In genomic region chr14:55161098-55161634, GRCm38 (mm10) we compare ENCODE assay signal across 9 mouse cellular contexts. TPM values are rescaled to one million over a fixed set of nuclear protein-coding genes. Genes with fewer than 3 reads are reported as not detected.
DNase-seq lines count a peak whose midpoint lies in the region; ATAC-seq and TF ChIP-seq lines count a peak whose summit lies in the region.
"Had no signal": no experiment of that assay in that cellular context is flagged by ENCODE, and none has a peak within 500 bp of the region (broad histone marks: within the 10 kb centered on the region; RNA-seq: fewer than 3 reads in every experiment).

No protein-coding gene starts in this region.

- no peak for TF ChIP-seq EP300 in liver, embryonic 14.5 days (IDR thresholded peaks at IDR 0.05; ENCODE audit: low read depth)
- TF ChIP-seq EP300 in stomach, postnatal 0 days (optimal IDR thresholded peaks at IDR 0.05) = no peak

- H3K4me3 ChIP-seq in forebrain, embryonic 11.5 days (ENCODE audit: low read depth, low read length) = no peak overlapping the region; the same call in 1 of the 2 replicates
- H3K4me3 ChIP-seq in heart, embryonic 16.5 days (ENCODE audit: low read length) = peak overlapping the region; percentile 21; the same call in 1 of the 2 replicates
- H3K4me3 ChIP-seq in liver, embryonic 14.5 days (ENCODE audit: insufficient read depth in 1 of 2, low read depth in 2 of 2, low read length in 2 of 2) = no peak overlapping the region
- H3K4me3 ChIP-seq in neural tube, embryonic 12.5 days = no peak overlapping the region
- no peak overlapping the region for H3K4me3 ChIP-seq in stomach, postnatal 0 days (ENCODE audit: low read depth, low read length)
- H3K4me3 ChIP-seq: erythroblast, embryonic 14.5 days had no signal

- peak; percentile 92 for TF ChIP-seq CTCF in liver, embryonic 14.5 days (IDR thresholded peaks at IDR 0.05; ENCODE audit: low read depth)
- peak; percentile 93 for TF ChIP-seq CTCF in stomach, postnatal 0 days (IDR thresholded peaks at IDR 0.05; ENCODE audit: low read depth)

- no peak overlapping the region for H3K27ac ChIP-seq in forebrain, embryonic 11.5 days (ENCODE audit: low read depth, low read length)
- no peak overlapping the region for H3K27ac ChIP-seq in heart, embryonic 16.5 days (ENCODE audit: low read length)
- no peak overlapping the region for H3K27ac ChIP-seq in liver, embryonic 14.5 days
- no peak overlapping the region for H3K27ac ChIP-seq in neural tube, embryonic 12.5 days
- H3K27ac ChIP-seq in stomach, postnatal 0 days (replicated peaks) = no peak overlapping the region

- no peaks in the 10 kb centered on the region for H3K36me3 ChIP-seq in forebrain, embryonic 11.5 days (ENCODE audit: control insufficient read depth, insufficient read depth, low read length)
- H3K36me3 ChIP-seq in heart, embryonic 16.5 days (ENCODE audit: control insufficient read depth, insufficient read depth) = no peaks in the 10 kb centered on the region
- no peaks in the 10 kb centered on the region for H3K36me3 ChIP-seq in liver, embryonic 14.5 days (replicated peaks; ENCODE audit: control insufficient read depth, insufficient read depth, low read depth)
- H3K36me3 ChIP-seq in neural tube, embryonic 12.5 days = no peaks in the 10 kb centered on the region
- no peaks in the 10 kb centered on the region for H3K36me3 ChIP-seq in stomach, postnatal 0 days (ENCODE audit: control insufficient read depth, insufficient read depth, low read length)

- H3K4me2 ChIP-seq in forebrain, embryonic 11.5 days (ENCODE audit: low read depth, low read length, severe bottlenecking) = peak overlapping the region; percentile 40; the same call in 1 of the 2 replicates
- peak overlapping the region; percentile 58 for H3K4me2 ChIP-seq in heart, embryonic 16.5 days (ENCODE audit: low read depth, low read length)
- peak overlapping the region; percentile 41; the same call in 1 of the 2 replicates for H3K4me2 ChIP-seq in liver, embryonic 14.5 days (ENCODE audit: low read depth)
- H3K4me2 ChIP-seq in neural tube, embryonic 12.5 days (replicated peaks) = peak overlapping the region; percentile 44
- H3K4me2 ChIP-seq in stomach, postnatal 0 days (replicated peaks; ENCODE audit: low read depth) = peak overlapping the region; percentile 31; the same call in 1 of the 2 replicates

- WGBS in forebrain, embryonic 11.5 days = 32% methylated on average over 14 of the region's 14 CpGs
- WGBS in heart, embryonic 16.5 days = 28% methylated on average over 14 of the region's 14 CpGs
- 28% methylated on average over 14 of the region's 14 CpGs for WGBS in liver, embryonic 14.5 days (ENCODE audit: insufficient replicate concordance)
- 34% methylated on average over 14 of the region's 14 CpGs for WGBS in neural tube, embryonic 12.5 days
- WGBS in stomach, postnatal 0 days = 27% methylated on average over 14 of the region's 14 CpGs

- no peaks in the 10 kb centered on the region for H3K4me1 ChIP-seq in forebrain, embryonic 11.5 days (replicated peaks; ENCODE audit: control insufficient read depth, insufficient read depth, low read length)
- peaks cover 5% of the 10 kb centered on the region for H3K4me1 ChIP-seq in heart, embryonic 16.5 days (ENCODE audit: control insufficient read depth, insufficient read depth, low read length)
- no peaks in the 10 kb centered on the region; a peak in 1 of 4 replicates for H3K4me1 ChIP-seq in liver, embryonic 14.5 days (replicated peaks; ENCODE audit: control insufficient read depth in 2 of 2, insufficient read depth in 2 of 2, low read length in 1 of 2)
- no peaks in the 10 kb centered on the region for H3K4me1 ChIP-seq in neural tube, embryonic 12.5 days
- H3K4me1 ChIP-seq in stomach, postnatal 0 days (replicated peaks; ENCODE audit: control insufficient read depth, insufficient read depth) = no peaks in the 10 kb centered on the region

- H3K9me3 ChIP-seq in forebrain, embryonic 11.5 days (ENCODE audit: control insufficient read depth, low read length) = no peaks in the 10 kb centered on the region
- no peaks in the 10 kb centered on the region for H3K9me3 ChIP-seq in heart, embryonic 16.5 days (replicated peaks; ENCODE audit: control insufficient read depth, low read length)
- H3K9me3 ChIP-seq in liver, embryonic 14.5 days (ENCODE audit: control insufficient read depth, low read length) = no peaks in the 10 kb centered on the region
- no peaks in the 10 kb centered on the region for H3K9me3 ChIP-seq in neural tube, embryonic 12.5 days
- H3K9me3 ChIP-seq in stomach, postnatal 0 days (ENCODE audit: control insufficient read depth, low read length) = no peaks in the 10 kb centered on the region

- H3K9ac ChIP-seq in forebrain, embryonic 11.5 days (ENCODE audit: low read length) = no peak overlapping the region
- H3K9ac ChIP-seq in heart, embryonic 16.5 days (ENCODE audit: low read length) = no peak overlapping the region
- H3K9ac ChIP-seq in liver, embryonic 14.5 days (replicated peaks) = no peak overlapping the region
- H3K9ac ChIP-seq in neural tube, embryonic 12.5 days = no peak overlapping the region
- H3K9ac ChIP-seq in stomach, postnatal 0 days (ENCODE audit: low read length) = no peak overlapping the region

- H3K27me3 ChIP-seq in forebrain, embryonic 11.5 days (ENCODE audit: control insufficient read depth, insufficient read depth, low read length) = no peaks in the 10 kb centered on the region
- no peaks in the 10 kb centered on the region for H3K27me3 ChIP-seq in heart, embryonic 16.5 days (ENCODE audit: control insufficient read depth, insufficient read depth, low read length)
- no peaks in the 10 kb centered on the region for H3K27me3 ChIP-seq in liver, embryonic 14.5 days (ENCODE audit: control insufficient read depth, insufficient read depth, low read length)
- no peaks in the 10 kb centered on the region for H3K27me3 ChIP-seq in neural tube, embryonic 12.5 days (replicated peaks)
- H3K27me3 ChIP-seq in stomach, postnatal 0 days (ENCODE audit: control insufficient read depth, insufficient read depth, low read length) = no peaks in the 10 kb centered on the region

- peak; percentile 63 for DNase-seq in c-Kit-positive CD71-negative TER-119-negative erythroid progenitor cells, embryonic 14.5 days (ENCODE audit: low read depth)
- peak; percentile 87 for DNase-seq in forebrain, embryonic 11.5 days (ENCODE audit: low spot score)
- DNase-seq in kidney, postnatal 25 days = peak; percentile 79 to 84
- peak; percentile 36 to 45 (median 38) for DNase-seq in liver, embryonic 14.5 days (ENCODE audit: low read depth in 3 of 3, low spot score in 3 of 3)
- DNase-seq in stomach, postnatal 0 days (ENCODE audit: low spot score) = peak; percentile 88

- peak; percentile 94 for ATAC-seq in CD4-positive, CD25-positive, alpha-beta regulatory T cell, adult 4 months
- peak; percentile 56 for ATAC-seq in forebrain, embryonic 11.5 days (replicated peaks; ENCODE audit: low FRiP score)
- ATAC-seq in heart, embryonic 16.5 days (replicated peaks; ENCODE audit: extremely low read depth, insufficient read depth, low FRiP score) = peak; percentile 87
- no peak for ATAC-seq in liver, embryonic 14.5 days (ENCODE audit: insufficient read depth)
- ATAC-seq in neural tube, embryonic 12.5 days (ENCODE audit: low FRiP score, low read depth) = peak; percentile 76
- ATAC-seq in stomach, postnatal 0 days (ENCODE audit: low FRiP score, low TSS enrichment) = peak; percentile 76

RNA-seq across cellular contexts. Expression of gene Jph4, which starts 44.4 kb away (rescaled TPM):
- not detected for polyA plus RNA-seq in CD4-positive, CD25-positive, alpha-beta regulatory T cell, adult 4 months (2017; shearing (Covaris generic))
- 2.9 and 3.7 TPM in 2 replicates for polyA plus RNA-seq in forebrain, embryonic 11.5 days (2014; fragmentation: Nextera tagmentation; extraction: Ambion mirVana)
- polyA plus RNA-seq in heart, embryonic 16.5 days (2015; fragmentation: Nextera tagmentation; extraction: Ambion mirVana) = 0.09 and 0.25 TPM in 2 replicates
- polyA plus RNA-seq in liver, embryonic 14.5 days (2012; rRNA removed) = 0.04 and 0.15 TPM in 2 replicates
- 0.04 TPM in 1 of 2 replicates, not detected in the other for polyA plus RNA-seq in liver, embryonic 14.5 days (2014; fragmentation: Nextera tagmentation; extraction: Ambion mirVana)
- 12.3 and 13.8 TPM in 2 replicates for polyA plus RNA-seq in neural tube, embryonic 12.5 days (2016; fragmentation: Nextera tagmentation; extraction: Ambion mirVana)
- polyA plus RNA-seq in stomach, postnatal 0 days (2015; fragmentation: Nextera tagmentation; extraction: Ambion mirVana) = 0.82 and 1.0 TPM in 2 replicates
- polyA plus RNA-seq: erythroblast, embryonic 14.5 days had no signal

RNA-seq across cellular contexts. Expression of gene Ap1g2, which starts 54.8 kb away (rescaled TPM):
- polyA plus RNA-seq in CD4-positive, CD25-positive, alpha-beta regulatory T cell, adult 4 months (2017; shearing (Covaris generic)) = 100 to 1,000 TPM; 110 to 194 TPM
- 13.9 and 14.8 TPM in 2 replicates for polyA plus RNA-seq in forebrain, embryonic 11.5 days (2014; fragmentation: Nextera tagmentation; extraction: Ambion mirVana)
- 10.4 and 14.2 TPM in 2 replicates for polyA plus RNA-seq in heart, embryonic 16.5 days (2015; fragmentation: Nextera tagmentation; extraction: Ambion mirVana)
- 12.7 and 13.4 TPM in 2 replicates for polyA plus RNA-seq in liver, embryonic 14.5 days (2012; rRNA removed)
- polyA plus RNA-seq in liver, embryonic 14.5 days (2014; fragmentation: Nextera tagmentation; extraction: Ambion mirVana) = 18.6 and 21.2 TPM in 2 replicates
- polyA plus RNA-seq in neural tube, embryonic 12.5 days (2016; fragmentation: Nextera tagmentation; extraction: Ambion mirVana) = 7.6 and 12.0 TPM in 2 replicates
- 26.4 and 31.0 TPM in 2 replicates for polyA plus RNA-seq in stomach, postnatal 0 days (2015; fragmentation: Nextera tagmentation; extraction: Ambion mirVana)

Comparison
In these comparisons a context has a peak if more than half of its experiments do, and no peak if none do; other contexts are left out.
1. DNase-seq: peak in every context shown above with its lines; median percentile 88 in stomach, postnatal 0 days; 87 in forebrain, embryonic 11.5 days; 82 in kidney, postnatal 25 days; 63 in c-Kit-positive CD71-negative TER-119-negative erythroid progenitor cells, embryonic 14.5 days; 38 in liver, embryonic 14.5 days.